Mouse (Mus musculus) intestine, postnatal 0 days (tissue): ENCODE measurements around the gene Cdk2ap2. TPM values are rescaled to one million over a fixed set of nuclear protein-coding genes. Genes with fewer than 3 reads are reported as not detected.

Experiments
- ATAC-seq: fragments of 200-750 bp; cut with Nextera tagmentation; 2 replicates; pipeline ENCODE4 v1.8.0; 2017; ENCODE audit warnings: mild to moderate bottlenecking, moderate TSS enrichment, moderate library complexity
- H3K27ac ChIP-seq: fragments of 300-500 bp; sonication (generic); 2 replicates; pipeline ENCODE4 v1.5.1; 2014; ENCODE audit warnings: mild to moderate bottlenecking, low read depth, low read length, moderate library complexity
- H3K27me3 ChIP-seq: fragments of 300-500 bp; sonication (generic); replicated peaks from 2 replicates; pipeline ENCODE4 v1.6.1; 2014; ENCODE audit warnings: low read length, mixed read lengths; ENCODE audit not compliant: control insufficient read depth, insufficient read depth
- H3K36me3 ChIP-seq: fragments of 300-500 bp; sonication (generic); 2 replicates; pipeline ENCODE4 v1.6.1; 2014; ENCODE audit warnings: mild to moderate bottlenecking, moderate library complexity; ENCODE audit not compliant: control insufficient read depth, insufficient read depth
- H3K4me1 ChIP-seq: fragments of 300-500 bp; sonication (generic); replicated peaks from 2 replicates; pipeline ENCODE4 v1.6.1; 2014; ENCODE audit warnings: antibody characterized with exemption, low read length, mixed read lengths; ENCODE audit not compliant: control insufficient read depth, insufficient read depth
- H3K4me2 ChIP-seq: fragments of 300-500 bp; sonication (generic); replicated peaks from 2 replicates; pipeline ENCODE4 v1.6.1; 2014; ENCODE audit warnings: low read depth, mild to moderate bottlenecking, moderate library complexity
- H3K4me3 ChIP-seq: fragments of 300-500 bp; sonication (generic); 2 replicates; pipeline ENCODE4 v1.5.1; 2014; ENCODE audit warnings: low read depth, low read length
- H3K9ac ChIP-seq: fragments of 300-500 bp; sonication (generic); 2 replicates; pipeline ENCODE4 v1.6.1; 2014; ENCODE audit warnings: mild to moderate bottlenecking, low read depth, low read length
- H3K9me3 ChIP-seq: fragments of 300-500 bp; sonication (generic); 2 replicates; pipeline ENCODE4 v1.6.1; 2016; ENCODE audit warnings: mixed run types; ENCODE audit not compliant: control insufficient read depth
- CTCF ChIP-seq: sonication (generic); IDR thresholded peaks from 2 replicates; pipeline ENCODE4 v1.5.1; 2016; ENCODE audit warnings: low read depth, mild to moderate bottlenecking, control low read depth, antibody characterized with exemption, moderate library complexity
- WGBS: fragments of 180-500 bp; shearing (Covaris S2); extraction: QIAGEN DNeasy Blood & Tissue Kit; methylation state at CpG from one replicate; pipeline ENCODE4 v1.1.7; 2014; 5-methylcytosine and 5-hydroxymethylcytosine counted together
- polyA plus RNA-seq: library from polyadenylated mRNA; unstranded; fragments of >200 nt; fragmentation: Nextera tagmentation; extraction: Ambion mirVana; gene quantifications from 2 replicates; pipeline ENCODE4 v1.2.1, GENCODE M21; 2015

The Cdk2ap2 gene
- polyA plus RNA-seq, 1 experiment from 2014 or later = 108 TPM

GRCm38 (mm10) chr19:4140147-4140546 lies 43.2 kb downstream of the Cdk2ap2 start:
- Histone ChIP-seq H3K36me3 (no peaks in the 10 kb centered on the region), H3K4me2 (no peak overlapping the region), H3K27ac (no peak overlapping the region), H3K4me1 (no peaks in the 10 kb centered on the region), H3K9ac (no peak overlapping the region), H3K4me3 (no peak overlapping the region), H3K9me3 (no peaks in the 10 kb centered on the region), H3K27me3 (no peaks in the 10 kb centered on the region)
- no peak for ATAC-seq
- TF ChIP-seq CTCF = no peak
- WGBS = 78% methylated on average over 6 of the region's 6 CpGs

GRCm38 (mm10) chr19:4142416-4143173 lies 45.6 kb downstream of the Cdk2ap2 start:
- H3K9me3 ChIP-seq = no peaks in the 10 kb centered on the region
- H3K27me3 ChIP-seq = no peaks in the 10 kb centered on the region
- H3K27ac ChIP-seq = no peak overlapping the region
- H3K4me3 ChIP-seq = no peak overlapping the region
- H3K4me2 ChIP-seq = no peak overlapping the region
- no peaks in the 10 kb centered on the region for H3K4me1 ChIP-seq
- 85% methylated on average over 18 of the region's 18 CpGs for WGBS
- no peak overlapping the region for H3K9ac ChIP-seq
- H3K36me3 ChIP-seq = no peaks in the 10 kb centered on the region
- ATAC-seq = no peak; the same call in 1 of the 2 replicates
- TF ChIP-seq CTCF = no peak

- H3K9ac ChIP-seq = no peak within 1 kb of the TSS
- H3K9me3 ChIP-seq = no peaks in the 10 kb centered on the region
- H3K4me1 ChIP-seq = no peaks in the 10 kb centered on the region
- H3K36me3 ChIP-seq = no peaks in the 10 kb centered on the region
- H3K27ac ChIP-seq = no peak within 1 kb of the TSS; the same call in 1 of the 2 replicates
- no peaks in the 10 kb centered on the region for H3K27me3 ChIP-seq
- no peak within 1 kb of the TSS for H3K4me3 ChIP-seq
- TF ChIP-seq CTCF = no peak
- no peak for ATAC-seq
- no peak within 1 kb of the TSS for H3K4me2 ChIP-seq
- 80% methylated on average over 7 of the region's 7 CpGs for WGBS
Measured at GRCm38 (mm10) chr19:4143759-4144268, 46.8 kb downstream of the Cdk2ap2 start, which contains the start of gene Cabp4. Cabp4 (minus strand) TSS chr19:4144033.

GRCm38 (mm10) chr19:4144550-4145498 lies 47.8 kb downstream of the Cdk2ap2 start:
- Histone ChIP-seq H3K27me3 (no peaks in the 10 kb centered on the region), H3K36me3 (0 out of 2 replicates have a peak, but pooled peaks cover under 1% of the 10 kb centered on the region), H3K9ac (no peak overlapping the region), H3K4me1 (peaks cover 7% of the 10 kb centered on the region; the same call in 1 of the 2 replicates), H3K27ac (no peak overlapping the region; the same call in 1 of the 2 replicates), H3K4me3 (no peak overlapping the region), H3K4me2 (no peak overlapping the region), H3K9me3 (no peaks in the 10 kb centered on the region)
- WGBS = 76% methylated on average over 16 of the region's 16 CpGs
- TF ChIP-seq CTCF = no peak
- ATAC-seq = no peak

- 90% methylated on average over 5 of the region's 5 CpGs for WGBS
Measured at GRCm38 (mm10) chr19:4145936-4146335, 49.0 kb downstream of the Cdk2ap2 start.

More at GRCm38 (mm10) chr19:4145936-4146335, 49.0 kb downstream of the Cdk2ap2 start:
- no peak overlapping the region for H3K27ac ChIP-seq
- no peak overlapping the region for H3K4me2 ChIP-seq
- no peak for ATAC-seq
- H3K4me1 ChIP-seq = peaks cover 9% of the 10 kb centered on the region; the same call in 1 of the 2 replicates
- no peaks in the 10 kb centered on the region for H3K9me3 ChIP-seq
- no peaks in the 10 kb centered on the region for H3K27me3 ChIP-seq
- no peak overlapping the region for H3K4me3 ChIP-seq
- TF ChIP-seq CTCF = no peak
- peaks cover 11% of the 10 kb centered on the region for H3K36me3 ChIP-seq
- no peak overlapping the region for H3K9ac ChIP-seq
